Mouse (Mus musculus) urinary bladder, postnatal 4 days (tissue): Measurements from ENCODE around the gene Smc5.

Source experiments
- DNase-seq, 2 experiments: peaks; one replicate each; pipeline ENCODE4 v3.0.0; 2021 to 2022; ENCODE audit warnings: low spot score in 2 of 2

Gene Smc5

GRCm38 (mm10) chr19:23189744-23190143 lies 84.0 kb downstream of the Smc5 start:
- no peak for DNase-seq

GRCm38 (mm10) chr19:23188986-23189385 lies 84.7 kb downstream of the Smc5 start:
- DNase-seq, result no peak

GRCm38 (mm10) chr19:23187732-23188131 lies 86.0 kb downstream of the Smc5 start:
- no peak for DNase-seq

- DNase-seq, result no peak
These were observed 89.6 kb downstream of the Smc5 start for GRCm38 (mm10) chr19:23184068-23184467.

- no peak for DNase-seq
These were observed 90.2 kb downstream of the Smc5 start for GRCm38 (mm10) chr19:23183493-23183892.

- no peak for DNase-seq
These were observed 95.2 kb downstream of the Smc5 start for GRCm38 (mm10) chr19:23178533-23178932.

GRCm38 (mm10) chr19:23175511-23175910 lies 98.2 kb downstream of the Smc5 start:
- no peak for DNase-seq

- DNase-seq, result no peak
These were observed 98.6 kb downstream of the Smc5 start for GRCm38 (mm10) chr19:23175090-23175489.

GRCm38 (mm10) chr19:23171136-23171535 lies 102.6 kb downstream of the Smc5 start:
- DNase-seq, result no peak

- DNase-seq, result no peak
These were observed 103.2 kb downstream of the Smc5 start for GRCm38 (mm10) chr19:23170476-23170875.

GRCm38 (mm10) chr19:23169659-23170050 lies 104.0 kb downstream of the Smc5 start:
- no peak for DNase-seq

- DNase-seq, result no peak
These were observed 104.6 kb downstream of the Smc5 start for GRCm38 (mm10) chr19:23168899-23169658.

- no peak for DNase-seq
These were observed 107.0 kb downstream of the Smc5 start for GRCm38 (mm10) chr19:23166550-23167284.

GRCm38 (mm10) chr19:23164651-23165240 lies 109.0 kb downstream of the Smc5 start:
- no peak for DNase-seq

- DNase-seq, result no peak
These were observed 110.3 kb downstream of the Smc5 start for GRCm38 (mm10) chr19:23163361-23163760.

- no peak for DNase-seq
These were observed 110.8 kb downstream of the Smc5 start for GRCm38 (mm10) chr19:23162877-23163276.

- no peak for DNase-seq
These were observed 111.3 kb downstream of the Smc5 start for GRCm38 (mm10) chr19:23162387-23162809.

- DNase-seq, result no peak
These were observed 113.8 kb downstream of the Smc5 start for GRCm38 (mm10) chr19:23159780-23160395.
